Mouse (Mus musculus) spleen, adult 18-20 months (tissue): ENCODE measurements around the gene Mylk.
"Not testable (repeated sequence)": the region's sequence is repeated elsewhere in the genome, so short reads cannot be mapped to it uniquely, and the experiment has no call there.

Experiments
- DNase-seq, 2 experiments: peaks; one replicate each; pipeline ENCODE4 v3.0.0; 2022; ENCODE audit warnings: mixed read lengths in 2 of 2

The Mylk gene

DNA sequence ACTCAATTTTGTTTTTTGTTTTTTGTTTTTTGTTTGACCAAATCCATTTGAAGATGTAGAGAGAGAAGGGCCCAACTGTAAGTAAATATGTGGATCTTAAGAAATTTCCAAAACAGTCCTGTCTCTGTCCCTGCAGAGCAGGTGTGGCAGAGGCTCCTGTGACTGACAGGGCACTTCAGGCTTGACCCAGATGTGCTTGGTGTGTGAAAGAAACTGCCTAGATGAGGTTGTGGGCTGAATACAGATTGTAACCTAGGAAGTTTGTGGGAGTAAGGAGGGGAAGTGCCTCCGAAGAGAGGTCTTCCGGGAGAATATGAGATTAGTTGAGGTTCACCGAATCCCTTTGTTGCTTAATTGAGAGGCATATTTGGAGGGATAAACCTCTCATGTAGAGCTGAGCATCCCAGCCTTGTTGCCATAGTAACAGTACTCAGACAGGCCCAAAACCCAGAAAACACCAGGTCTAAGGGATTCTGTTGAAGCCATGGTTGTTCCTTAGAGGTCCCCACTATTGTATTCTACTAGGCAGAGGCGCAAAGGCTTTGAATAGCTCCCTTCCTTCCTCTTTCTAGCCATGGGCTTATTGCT, 27.5 kb downstream of the Mylk start:
- DNase-seq = no peak

DNA sequence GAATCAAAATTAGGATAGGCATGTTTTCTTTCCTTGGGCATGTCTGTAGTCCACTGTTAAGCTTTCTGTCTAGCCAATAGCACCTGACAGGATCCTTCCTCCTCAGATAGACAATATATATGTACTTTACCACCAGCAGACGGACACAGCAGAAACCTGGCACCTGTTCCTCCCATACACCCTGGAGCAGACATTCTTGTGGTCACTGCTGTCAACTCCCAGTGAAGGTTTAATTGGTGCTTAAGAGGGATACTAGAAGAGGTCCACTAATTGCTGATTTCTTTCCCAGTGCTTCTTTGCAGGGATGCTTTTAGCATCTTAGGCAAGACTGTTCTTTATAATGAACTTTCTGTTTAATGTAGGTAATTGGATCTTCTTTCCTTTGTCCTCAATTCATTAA, 37.4 kb downstream of the Mylk start:
- DNase-seq = no peak

DNA sequence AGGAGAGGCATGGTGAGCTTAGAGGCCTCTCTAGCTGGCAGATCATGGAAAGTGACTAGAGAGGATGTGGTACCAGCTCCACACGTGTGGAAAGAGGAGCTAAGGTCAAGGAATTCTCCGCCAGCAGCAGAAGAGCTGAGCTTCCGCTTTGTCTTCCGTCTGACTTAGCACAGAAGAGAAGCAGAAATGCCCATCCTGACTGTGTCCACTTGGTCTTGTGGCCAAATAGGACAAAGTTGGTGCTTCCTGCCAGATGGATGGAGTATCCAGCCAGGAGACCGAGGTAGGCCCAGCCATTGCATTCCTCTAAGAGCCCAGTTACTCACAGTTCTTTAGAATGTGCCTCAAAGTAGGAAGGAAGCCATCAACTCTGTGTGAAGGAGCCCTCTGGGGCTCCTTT, 38.5 kb downstream of the Mylk start:
- DNase-seq = no peak

DNA sequence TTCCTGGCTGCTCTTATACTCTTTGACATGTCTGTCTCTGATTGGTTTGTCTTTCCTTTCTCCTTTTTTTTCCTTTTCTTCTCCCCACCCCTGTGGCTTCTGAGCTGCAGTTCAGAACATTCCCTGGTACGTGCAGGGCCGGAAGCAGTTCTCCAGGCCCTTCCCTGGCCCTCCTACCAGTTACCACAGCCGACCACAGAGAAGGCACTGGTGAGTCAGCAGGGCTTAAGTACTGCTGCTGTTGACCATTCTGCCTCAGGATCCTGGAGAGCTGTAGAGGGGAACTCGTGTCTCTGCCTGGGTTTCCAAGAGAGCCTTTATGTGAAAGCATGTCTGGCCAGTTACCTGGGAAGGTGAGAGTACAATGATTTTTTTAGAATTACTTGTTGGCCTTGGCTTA, 39.7 kb downstream of the Mylk start:
- no peak for DNase-seq

GRCm38 (mm10) chr16:34792555-34792954, 47.5 kb downstream of the Mylk start:
- no peak for DNase-seq

DNA sequence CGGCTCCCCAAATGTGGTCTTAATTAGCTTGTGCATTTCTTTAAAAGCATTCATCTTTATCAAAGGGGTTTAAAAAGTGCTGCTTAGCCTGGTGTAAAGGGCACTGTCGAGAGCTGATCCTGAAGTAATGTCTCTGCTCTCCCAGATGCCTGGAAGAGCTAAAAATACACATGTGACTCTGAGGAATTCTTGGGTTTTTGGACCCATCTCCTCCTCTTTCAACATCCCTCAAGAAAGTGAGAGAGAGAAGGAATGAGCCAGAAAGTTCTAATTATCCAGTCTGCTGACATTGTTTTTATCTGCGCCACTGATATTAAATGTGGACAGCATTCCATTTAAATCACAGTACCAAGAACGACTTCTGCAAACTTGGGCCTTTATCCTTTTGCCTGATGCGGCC, 48.0 kb downstream of the Mylk start:
- no peak for DNase-seq

DNA sequence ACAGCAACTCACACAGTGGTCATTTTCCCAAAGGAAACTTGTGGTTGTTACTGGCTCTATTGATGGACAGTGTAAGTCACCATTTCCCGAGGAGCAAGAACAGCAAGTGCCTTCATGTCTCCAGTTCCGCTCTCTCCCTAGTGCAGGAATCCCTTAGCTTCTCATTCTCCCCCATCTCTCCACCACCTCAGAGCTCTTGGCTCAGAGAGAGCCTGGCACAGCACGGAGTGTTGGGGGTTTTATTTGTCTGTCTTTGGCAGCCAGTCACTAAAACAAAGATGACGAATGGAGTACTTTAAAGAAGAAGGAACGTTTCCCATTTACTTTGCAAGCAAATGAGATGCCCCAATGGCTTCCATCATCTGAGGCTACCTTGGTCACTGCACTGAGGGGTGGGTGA, 56.2 kb downstream of the Mylk start:
- no peak for DNase-seq

GRCm38 (mm10) chr16:34804286-34805010, 59.4 kb downstream of the Mylk start:
- no peak for DNase-seq

DNA sequence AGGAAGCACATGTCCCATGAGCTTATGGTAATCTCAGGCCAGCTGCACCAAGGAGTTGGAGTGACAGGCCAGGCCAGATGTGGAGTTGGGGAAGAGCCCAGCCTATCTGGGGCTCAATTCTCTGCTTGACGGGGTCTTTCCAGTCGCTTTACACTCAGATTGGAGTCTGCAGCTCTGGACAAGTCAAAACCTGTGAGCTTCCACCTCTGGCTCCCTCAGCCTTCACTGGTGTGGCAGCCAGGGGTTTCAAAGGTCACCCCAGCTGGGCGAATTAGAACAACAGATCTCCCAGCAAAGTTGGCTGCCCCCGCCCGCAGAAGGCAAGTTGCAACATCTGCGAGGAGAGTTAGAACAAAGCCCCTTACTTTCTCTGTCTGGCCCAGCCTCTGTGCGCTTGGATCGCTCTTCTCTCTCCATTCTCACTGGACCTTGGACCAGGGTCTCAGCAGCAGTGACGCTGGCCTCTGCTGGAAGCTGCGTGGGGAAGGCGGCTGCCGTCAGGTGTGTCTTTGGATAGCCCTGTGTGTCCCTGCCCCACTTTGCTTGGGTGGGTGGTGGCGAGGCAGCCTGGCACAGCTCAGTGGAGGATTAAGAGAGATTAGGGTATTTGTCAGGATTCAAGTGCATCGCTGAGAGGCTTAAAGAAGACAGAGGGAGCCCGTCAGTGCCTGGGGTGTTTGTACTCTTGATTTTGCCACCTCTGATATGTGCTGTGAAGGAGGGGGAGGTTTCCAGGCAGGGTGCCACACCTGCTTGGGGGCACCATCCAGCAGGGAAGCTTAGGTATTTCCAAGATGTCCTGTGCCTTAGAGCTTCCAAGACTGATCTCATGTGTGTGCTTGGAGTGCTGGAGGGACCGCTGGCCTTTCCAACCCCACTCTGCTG, 62.1 kb downstream of the Mylk start:
- no peak for DNase-seq

GRCm38 (mm10) chr16:34807768-34808275, 62.8 kb downstream of the Mylk start:
- DNase-seq = no peak

DNA sequence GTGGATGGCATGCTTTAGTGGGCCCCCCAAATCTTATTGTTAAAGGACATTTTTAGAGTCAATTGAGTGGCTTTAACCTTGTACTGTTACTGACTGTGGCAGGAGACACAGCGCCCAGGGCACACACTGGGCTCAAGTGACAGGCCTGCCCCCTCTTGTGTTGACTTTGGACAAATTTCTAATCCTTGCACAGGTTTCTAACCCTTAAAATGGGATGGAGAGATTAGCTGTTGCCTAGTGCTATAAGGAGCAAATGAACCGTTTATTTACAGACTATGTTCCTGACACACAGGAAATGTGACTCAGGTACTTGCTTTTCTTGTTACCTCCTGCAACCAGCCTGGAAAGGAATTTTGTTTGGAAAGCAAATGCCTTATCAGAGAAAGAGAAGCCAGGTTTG, 67.2 kb downstream of the Mylk start:
- no peak for DNase-seq

GRCm38 (mm10) chr16:34813161-34813560, 68.2 kb downstream of the Mylk start:
- not testable (repeated sequence) for DNase-seq

DNA sequence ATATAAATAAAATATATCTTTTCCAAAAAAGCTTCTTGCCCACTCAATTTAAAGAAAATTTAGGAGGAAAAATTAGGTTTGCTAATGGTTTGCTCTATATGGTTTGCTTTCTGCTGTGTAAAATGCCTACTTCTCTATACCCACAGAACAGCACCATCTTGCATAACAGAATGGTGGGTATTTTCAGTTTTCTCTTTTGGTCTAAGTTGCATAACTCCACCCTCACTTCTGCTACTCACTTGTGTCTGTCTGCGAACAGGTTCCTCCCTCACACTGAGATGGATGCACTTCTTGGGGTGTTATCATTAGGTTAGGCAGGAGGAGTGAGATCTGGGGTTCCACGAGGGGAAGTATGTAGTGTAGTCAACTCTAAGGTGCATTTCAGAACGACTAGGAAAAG, 68.6 kb downstream of the Mylk start:
- no peak for DNase-seq

DNA sequence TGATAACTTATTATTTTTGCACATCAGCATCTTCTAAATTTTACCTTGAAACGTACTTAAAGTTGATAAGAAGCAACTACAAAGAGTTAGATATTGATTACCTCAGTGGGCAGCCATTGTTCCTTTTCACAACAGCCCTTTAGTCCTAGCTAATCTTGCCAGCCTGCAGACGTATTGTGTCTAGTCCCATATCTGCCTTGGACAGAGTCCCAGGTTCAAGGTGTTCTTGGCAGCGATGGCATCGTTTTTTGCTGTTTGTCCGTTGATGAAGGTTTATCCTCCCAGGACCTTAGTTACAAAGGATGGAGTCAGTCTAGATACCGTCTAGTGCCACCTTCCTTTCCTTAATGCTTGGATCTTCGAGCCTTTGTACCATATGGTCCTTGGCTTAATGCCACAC, 69.6 kb downstream of the Mylk start:
- DNase-seq = no peak

DNA sequence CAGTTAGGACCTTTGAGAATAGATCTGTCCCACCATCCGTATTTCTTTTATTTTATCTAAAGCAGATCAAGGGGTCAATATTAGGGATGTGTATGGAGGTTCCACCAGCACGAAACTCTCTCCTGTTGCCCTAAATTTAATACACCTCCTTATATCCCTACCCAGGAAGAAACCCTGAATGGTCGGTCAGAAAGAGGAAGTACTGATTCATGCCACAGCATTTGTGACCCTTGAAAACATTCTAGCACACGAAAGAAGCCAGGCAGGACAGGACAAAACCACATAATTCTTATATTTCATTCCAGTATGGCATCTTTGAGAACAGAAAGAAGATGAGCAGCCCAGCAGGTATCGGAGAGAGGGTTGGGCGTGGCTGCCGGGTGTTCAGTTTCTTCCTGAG, 71.5 kb downstream of the Mylk start:
- DNase-seq = no peak

GRCm38 (mm10) chr16:34825111-34825744, 80.2 kb downstream of the Mylk start:
- DNase-seq = no peak

DNA sequence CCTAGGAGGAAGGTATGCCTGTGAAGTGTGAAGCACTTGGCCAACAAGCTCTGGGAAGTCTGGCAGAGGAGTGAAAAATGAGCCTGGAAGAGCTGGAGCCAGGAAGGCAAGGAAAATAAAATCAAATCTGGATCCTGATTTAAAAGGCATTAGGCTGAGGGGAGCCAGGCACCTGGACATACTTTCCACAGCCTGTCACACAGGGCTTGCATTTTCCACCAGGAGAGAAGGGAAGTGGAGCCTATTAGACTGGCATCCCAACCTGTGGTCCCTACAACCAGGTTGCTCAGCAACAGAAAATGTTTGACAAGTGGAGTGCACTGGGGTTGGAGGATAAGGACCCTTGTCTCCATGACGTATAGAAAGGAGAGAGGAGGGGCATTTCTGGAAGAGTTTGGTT, 89.5 kb downstream of the Mylk start:
- no peak for DNase-seq

DNA sequence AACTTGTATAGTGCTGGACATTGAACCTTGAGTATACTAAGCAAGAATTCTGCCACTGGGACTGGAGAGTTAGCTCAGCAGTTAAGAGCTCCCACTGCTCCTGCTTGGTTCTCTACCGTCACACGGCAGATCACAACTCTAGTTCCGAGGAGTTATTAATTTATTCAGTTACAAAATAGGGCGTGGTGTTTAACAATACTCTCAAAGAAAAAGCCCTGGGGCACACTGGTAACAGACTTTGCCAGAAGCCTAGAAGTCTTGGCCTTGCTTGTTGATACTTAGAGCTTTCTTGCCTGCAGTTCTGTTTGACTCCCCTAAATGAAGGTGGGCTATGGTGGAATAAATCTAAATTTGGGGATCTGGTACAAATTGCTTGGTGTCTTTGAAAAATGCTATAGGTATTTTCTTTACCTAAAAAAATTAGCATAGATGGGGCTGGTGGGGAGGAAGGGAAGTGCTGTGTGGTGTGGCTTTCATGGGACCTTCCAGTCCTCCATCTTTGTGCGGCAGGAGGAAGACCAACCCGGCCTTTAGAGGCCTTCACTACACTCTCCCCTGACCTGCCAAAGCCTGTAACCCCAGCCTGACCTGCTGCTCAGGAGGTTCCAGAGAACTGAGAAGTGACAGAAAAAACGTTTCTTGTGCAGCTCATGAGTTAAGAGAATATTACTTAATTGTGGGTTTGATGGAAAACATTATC, 94.1 kb downstream of the Mylk start:
- no peak for DNase-seq

DNA sequence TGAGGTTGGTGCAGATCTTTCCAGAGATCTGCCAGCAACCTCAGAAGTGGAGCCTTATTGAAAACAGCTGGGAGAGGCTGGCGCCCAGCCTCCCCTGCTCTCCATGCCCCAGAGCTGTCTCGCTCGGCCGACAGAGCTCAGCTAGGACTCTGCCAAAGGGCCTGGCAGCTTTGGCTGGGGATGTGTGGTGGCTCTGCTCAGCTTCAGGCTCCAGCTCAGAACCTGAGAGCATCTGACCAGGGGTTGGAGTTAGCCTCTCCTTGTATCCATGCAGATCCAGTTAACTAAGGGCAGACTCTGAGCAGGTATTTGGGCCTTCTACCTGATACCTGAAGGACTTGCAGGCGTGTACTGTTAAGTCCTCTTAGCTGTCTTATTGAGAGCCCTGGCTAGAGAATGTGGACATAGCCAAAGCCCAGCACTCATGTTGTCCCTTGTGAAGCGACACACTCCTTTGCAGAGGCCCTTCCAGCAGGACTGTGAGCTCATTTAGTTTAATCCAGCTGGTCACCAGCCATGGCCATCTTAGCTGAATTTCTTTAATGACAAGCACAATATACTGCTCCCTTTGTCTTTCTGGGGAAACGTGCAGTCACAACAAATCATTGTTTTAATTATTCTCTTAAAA, 94.8 kb downstream of the Mylk start:
- DNase-seq = no peak

GRCm38 (mm10) chr16:34844783-34845182, 99.8 kb downstream of the Mylk start:
- DNase-seq = no peak

GRCm38 (mm10) chr16:34847638-34848037, 102.6 kb downstream of the Mylk start:
- DNase-seq = no peak

DNA sequence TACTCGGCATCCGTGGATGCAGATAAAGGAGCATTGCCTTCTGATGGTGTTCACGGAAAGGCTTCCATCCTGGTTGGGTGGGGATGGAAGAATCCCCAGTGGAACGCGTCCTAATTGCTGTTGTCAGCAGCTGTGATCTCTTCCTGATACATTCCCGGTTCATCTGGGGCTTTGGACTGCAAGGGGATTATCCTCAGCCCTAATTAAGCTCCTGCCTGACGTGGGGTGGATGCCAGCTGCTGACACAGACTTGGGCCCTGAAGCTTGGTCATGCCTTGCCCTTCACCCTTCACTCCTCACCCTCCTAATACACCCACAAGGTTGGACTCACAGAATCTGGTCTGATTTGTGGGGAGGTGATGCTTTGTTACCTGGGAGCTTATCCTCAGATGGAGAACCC, 109.1 kb downstream of the Mylk start:
- DNase-seq = no peak
